Mouse (Mus musculus) heart, adult 2 months (tissue): ENCODE measurements at regions not wholly inside any gene's neighbourhood (a gene's known extent, or its start where the extent isn't known, plus 50 kb on each side); places are given as distances from the start of the nearest gene placed in this dataset.
A peak's percentile ranks its signal among the peaks of the same experiment; 100 is the strongest.

Source experiments
- DNase-seq, 2 experiments: peaks; one replicate each; pipeline ENCODE4 v3.0.0; 2021
- H3K27ac ChIP-seq: fragments of 200-600 bp; 2 replicates; pipeline ENCODE4 v1.8.1; 2022
- H3K27me3 ChIP-seq: fragments of 200-500 bp; 2 replicates; pipeline ENCODE4 v1.6.1; 2012; ENCODE audit warnings: mild to moderate bottlenecking, low read length, inconsistent platforms, mixed read lengths; ENCODE audit not compliant: control insufficient read depth, insufficient read depth
- H3K36me3 ChIP-seq: fragments of 200-500 bp; 2 replicates; pipeline ENCODE4 v1.6.1; 2012; ENCODE audit warnings: low read length, inconsistent platforms; ENCODE audit not compliant: control insufficient read depth, insufficient read depth
- H3K4me1 ChIP-seq: fragments of 200-500 bp; 2 replicates; pipeline ENCODE4 v1.6.1; 2011; ENCODE audit warnings: low read length; ENCODE audit not compliant: control insufficient read depth, insufficient read depth
- H3K4me3 ChIP-seq: fragments of 200-600 bp; 2 replicates; pipeline ENCODE4 v1.8.1; 2022
- H3K79me2 ChIP-seq: fragments of 200-500 bp; replicated peaks from 2 replicates; pipeline ENCODE4 v1.6.1; 2012; ENCODE audit warnings: mild to moderate bottlenecking, inconsistent platforms, low read length, moderate library complexity, mixed read lengths; ENCODE audit not compliant: control insufficient read depth, insufficient read depth
- H3K9ac ChIP-seq: fragments of 200-500 bp; 2 replicates; pipeline ENCODE4 v1.6.1; 2012; ENCODE audit warnings: low read depth, mild to moderate bottlenecking, control low read depth, inconsistent platforms, low read length, mixed read lengths
- CTCF ChIP-seq: fragments of 200-600 bp; IDR thresholded peaks from 2 replicates; pipeline ENCODE4 v1.8.1; 2022; ENCODE audit warnings: antibody characterized with exemption, mild to moderate bottlenecking, moderate library complexity
- EP300 ChIP-seq: fragments of 200-500 bp; IDR thresholded peaks from 2 replicates; pipeline ENCODE4 v1.6.1; 2011; ENCODE audit warnings: low read depth, low read length, control low read depth; ENCODE audit not compliant: insufficient read depth
- POLR2A ChIP-seq: fragments of 200-500 bp; IDR thresholded peaks from 2 replicates; pipeline ENCODE4 v1.6.1; 2011; ENCODE audit warnings: mild to moderate bottlenecking, low read depth, low read length, control low read depth; ENCODE audit not compliant: insufficient read depth
- WGBS: fragments of 180-500 bp; shearing (Covaris S2); methylation state at CpG from one replicate; pipeline ENCODE4 v1.1.7; 2018; 5-methylcytosine and 5-hydroxymethylcytosine counted together
- intact Hi-C: fragments of 180-260 bp; cut with DNase I; formaldehyde crosslinking; loops from one replicate; pipeline ENCODE4 v1.15.1; 2025

- Histone ChIP-seq H3K27ac (no peak overlapping the region), H3K9ac (no peak overlapping the region), H3K27me3 (no peaks in the 10 kb centered on the region), H3K4me3 (no peak overlapping the region), H3K79me2 (no peaks in the 10 kb centered on the region), H3K4me1 (no peaks in the 10 kb centered on the region), H3K36me3 (no peaks in the 10 kb centered on the region)
- DNase-seq = no peak
- TF ChIP-seq EP300 (no peak), CTCF (no peak), POLR2A (no peak)
- intact Hi-C loops = no loop called here
- whole genome bisulfite sequencing = 70% methylated on average over 8 of the region's 8 CpGs
These were observed 363.7 kb upstream of the Trpc7 start for GRCm38 (mm10) chr13:57259474-57259873.

GRCm38 (mm10) chr13:57255920-57256319, 360.1 kb upstream of the Trpc7 start:
- Histone ChIP-seq H3K79me2 (no peaks in the 10 kb centered on the region), H3K27me3 (no peaks in the 10 kb centered on the region), H3K9ac (no peak overlapping the region), H3K36me3 (no peaks in the 10 kb centered on the region), H3K4me1 (no peaks in the 10 kb centered on the region), H3K4me3 (no peak overlapping the region), H3K27ac (no peak overlapping the region)
- no peak for DNase-seq
- 67% methylated on average over 11 of the region's 11 CpGs for WGBS
- TF ChIP-seq EP300 = no peak
- no peak for TF ChIP-seq POLR2A
- intact Hi-C loops = no loop called here

GRCm38 (mm10) chr13:57249851-57250250, 354.1 kb upstream of the Trpc7 start:
- Histone ChIP-seq H3K36me3 (no peaks in the 10 kb centered on the region), H3K9ac (no peak overlapping the region), H3K27ac (no peak overlapping the region), H3K27me3 (no peaks in the 10 kb centered on the region), H3K4me1 (no peaks in the 10 kb centered on the region), H3K79me2 (no peaks in the 10 kb centered on the region), H3K4me3 (no peak overlapping the region)
- WGBS = 74% methylated on average over 5 of the region's 5 CpGs
- TF ChIP-seq POLR2A (no peak), CTCF (no peak), EP300 (no peak)
- no peak for DNase-seq
- intact Hi-C loops = no loop called here

DNA sequence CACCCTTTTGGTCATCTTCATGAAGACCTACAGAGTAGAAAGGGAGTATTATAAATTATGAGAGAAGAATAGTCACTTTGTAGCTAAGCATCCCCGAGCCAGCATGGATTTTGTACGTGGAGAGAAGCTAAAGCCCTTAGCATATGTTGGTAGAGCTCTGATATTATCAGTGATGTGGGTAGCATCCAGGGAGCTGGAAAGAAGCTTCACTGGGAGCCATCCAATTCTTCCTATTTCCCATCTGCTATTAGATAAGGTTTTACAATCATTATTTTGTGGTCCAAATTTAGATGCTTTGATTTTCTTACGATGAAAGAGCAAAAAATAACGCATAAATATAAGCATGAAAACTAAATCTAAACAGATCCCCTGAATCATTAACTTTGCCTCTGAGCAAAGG, 353.6 kb upstream of the Trpc7 start:
- no peak overlapping the region for H3K4me3 ChIP-seq
- no peaks in the 10 kb centered on the region for H3K27me3 ChIP-seq
- no peak overlapping the region for H3K27ac ChIP-seq
- H3K79me2 ChIP-seq = no peaks in the 10 kb centered on the region
- no peaks in the 10 kb centered on the region for H3K4me1 ChIP-seq
- DNase-seq = no peak
- no peaks in the 10 kb centered on the region for H3K36me3 ChIP-seq
- no peak overlapping the region for H3K9ac ChIP-seq
- TF ChIP-seq POLR2A (no peak), EP300 (no peak), CTCF (no peak)
- intact Hi-C loops = no loop called here
- 72% methylated on average over 4 of the region's 4 CpGs for WGBS

DNA sequence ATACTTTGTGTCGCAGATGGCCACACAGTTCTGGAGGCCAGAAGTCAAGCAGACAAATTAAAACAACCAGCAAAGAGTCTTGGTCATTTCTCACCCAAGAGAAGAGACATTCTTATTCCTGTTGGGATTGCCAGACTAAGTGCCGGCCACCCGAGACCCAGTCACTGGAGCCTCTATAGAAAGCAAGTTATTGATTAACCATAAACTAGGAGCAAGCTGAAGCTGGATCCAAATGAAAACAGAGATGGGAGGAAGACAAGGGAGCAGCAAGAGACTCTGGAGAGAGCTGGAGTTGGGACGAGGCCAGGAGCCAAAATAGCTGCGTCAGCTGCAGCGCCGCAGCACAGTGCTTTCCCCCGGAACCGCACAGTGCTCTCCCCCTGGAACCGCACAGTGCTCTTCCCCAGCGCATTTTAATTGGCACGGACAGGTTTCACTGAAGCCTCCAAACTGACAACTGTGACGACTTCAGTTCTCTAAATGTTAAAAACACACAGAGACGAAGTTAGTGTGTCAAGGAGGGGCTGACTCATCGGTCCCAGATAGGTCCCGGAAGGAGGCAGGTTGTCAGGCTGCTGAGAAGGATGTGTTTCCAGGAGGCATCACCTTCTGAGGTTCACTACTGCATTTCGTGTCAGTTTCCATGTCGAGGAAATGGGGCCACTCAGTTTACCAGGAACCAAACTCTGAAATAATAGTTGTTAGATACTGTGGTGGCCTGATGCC, 350.6 kb upstream of the Trpc7 start:
- no peak overlapping the region for H3K9ac ChIP-seq
- no peaks in the 10 kb centered on the region for H3K79me2 ChIP-seq
- 61% methylated on average over 18 of the region's 18 CpGs for WGBS
- no peak overlapping the region for H3K27ac ChIP-seq
- no peaks in the 10 kb centered on the region for H3K4me1 ChIP-seq
- no peaks in the 10 kb centered on the region for H3K27me3 ChIP-seq
- no peaks in the 10 kb centered on the region for H3K36me3 ChIP-seq
- no peak for TF ChIP-seq EP300
- TF ChIP-seq POLR2A = no peak
- no peak for TF ChIP-seq CTCF
- intact Hi-C loops = no loop called here
- H3K4me3 ChIP-seq = no peak overlapping the region
- DNase-seq = peak in 1 of 2 experiments; percentile 27

GRCm38 (mm10) chr13:57236917-57237316, 341.1 kb upstream of the Trpc7 start:
- Histone ChIP-seq H3K4me1 (no peaks in the 10 kb centered on the region), H3K4me3 (no peak overlapping the region), H3K9ac (no peak overlapping the region), H3K36me3 (no peaks in the 10 kb centered on the region), H3K79me2 (no peaks in the 10 kb centered on the region), H3K27me3 (no peaks in the 10 kb centered on the region), H3K27ac (no peak overlapping the region)
- DNase-seq = no peak
- intact Hi-C loops = no loop called here
- 58% methylated on average over 4 of the region's 4 CpGs for WGBS
- TF ChIP-seq POLR2A (no peak), CTCF (no peak), EP300 (no peak)
